ENCODE assay signal across 15 mouse cellular contexts in the genomic region with DNA sequence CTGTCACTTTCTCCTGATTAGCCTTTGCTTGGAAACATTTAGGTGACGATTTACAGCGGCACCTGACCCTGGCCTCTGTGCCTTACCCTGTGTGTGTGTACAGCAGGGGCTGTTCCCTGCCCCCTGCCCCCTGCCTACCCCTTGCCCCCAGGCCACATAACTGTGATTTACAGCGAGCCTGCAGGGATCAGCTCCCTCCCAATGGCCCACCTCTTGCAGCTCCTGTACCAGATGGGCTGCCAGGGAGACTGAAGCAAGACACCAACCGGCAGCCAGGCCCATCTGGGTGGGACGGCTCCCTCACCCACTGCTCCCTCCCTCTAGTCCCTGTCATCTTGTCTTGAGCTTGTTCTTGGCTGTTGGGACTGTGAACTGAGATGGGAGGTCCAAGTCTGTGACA. TPM values are rescaled to one million over a fixed set of nuclear protein-coding genes. Genes with fewer than 3 reads are reported as not detected.
DNase-seq lines count a peak whose midpoint lies in the region; ATAC-seq and TF ChIP-seq lines count a peak whose summit lies in the region.
"Had no signal": no experiment of that assay in that cellular context is flagged by ENCODE, and none has a peak within 500 bp of the region (broad histone marks: within the 10 kb centered on the region; RNA-seq: fewer than 3 reads in every experiment).

No protein-coding gene starts in this region.

- H3K4me1 ChIP-seq in kidney, postnatal 0 days (replicated peaks; ENCODE audit: insufficient read depth, low read length) = 0 out of 2 replicates have a peak, but pooled peaks cover 5% of the 10 kb centered on the region
- peaks cover 43% of the 10 kb centered on the region for H3K4me1 ChIP-seq in forebrain, embryonic 12.5 days
- H3K4me1 ChIP-seq in hindbrain, embryonic 16.5 days (ENCODE audit: control insufficient read depth, insufficient read depth, low read depth, low read length) = peaks cover 22% of the 10 kb centered on the region
- peaks cover 8% of the 10 kb centered on the region for H3K4me1 ChIP-seq in neural tube, embryonic 14.5 days (ENCODE audit: control insufficient read depth, insufficient read depth, low read length)

- no peak for ATAC-seq in kidney, postnatal 0 days (replicated peaks; ENCODE audit: low FRiP score, low read depth)
- 0 out of 2 replicates have a peak, but pooled peaks have one; percentile 40 for ATAC-seq in forebrain, embryonic 12.5 days (ENCODE audit: low FRiP score)
- ATAC-seq in hindbrain, embryonic 16.5 days = no peak
- peak; percentile 47; the same call in 1 of the 2 replicates for ATAC-seq in neural tube, embryonic 14.5 days (ENCODE audit: low read depth)
- ATAC-seq: lung, postnatal 0 days had no signal

- DNase-seq in kidney, postnatal 0 days (ENCODE audit: low spot score) = peak; percentile 4
- DNase-seq in kidney, adult 11 months = no peak
- no peak for DNase-seq in frontal cortex, postnatal 10 days (ENCODE audit: low spot score in 2 of 2)
- no peak for DNase-seq in adrenal gland, adult 8-10 months
- DNase-seq: adrenal gland, adult 2 months; heart, postnatal 36 days; kidney, postnatal 25 days had no signal

- H3K27me3 ChIP-seq in kidney, postnatal 0 days (ENCODE audit: insufficient read depth, low read length) = no peaks in the 10 kb centered on the region
- peaks cover 59% of the 10 kb centered on the region for H3K27me3 ChIP-seq in forebrain, embryonic 12.5 days
- H3K27me3 ChIP-seq in hindbrain, embryonic 16.5 days (replicated peaks; ENCODE audit: control insufficient read depth, insufficient read depth, low read length) = no peaks in the 10 kb centered on the region
- no peaks in the 10 kb centered on the region for H3K27me3 ChIP-seq in neural tube, embryonic 14.5 days (ENCODE audit: control insufficient read depth, insufficient read depth, low read length)

- no peak overlapping the region for H3K4me2 ChIP-seq in kidney, postnatal 0 days (ENCODE audit: low read length)
- H3K4me2 ChIP-seq in forebrain, embryonic 12.5 days = no peak overlapping the region
- H3K4me2 ChIP-seq in hindbrain, embryonic 16.5 days (ENCODE audit: low read length) = no peak overlapping the region
- no peak overlapping the region for H3K4me2 ChIP-seq in neural tube, embryonic 14.5 days (ENCODE audit: low read depth, low read length)
- H3K4me2 ChIP-seq: embryonic facial prominence, embryonic 13.5 days; liver, embryonic 11.5 days had no signal

- H3K27ac ChIP-seq in kidney, postnatal 0 days = no peak overlapping the region
- H3K27ac ChIP-seq in forebrain, embryonic 12.5 days = 0 out of 2 replicates have a peak overlapping the region, but pooled peaks have one; percentile 15
- 0 out of 2 replicates have a peak overlapping the region, but pooled peaks have one; percentile 10 for H3K27ac ChIP-seq in hindbrain, embryonic 16.5 days (ENCODE audit: low read depth, low read length)
- H3K27ac ChIP-seq in neural tube, embryonic 14.5 days (ENCODE audit: low read depth, low read length) = no peak overlapping the region
- H3K27ac ChIP-seq: embryonic facial prominence, embryonic 13.5 days had no signal

- no peak overlapping the region for H3K9ac ChIP-seq in kidney, postnatal 0 days (ENCODE audit: low read depth, low read length)
- H3K9ac ChIP-seq in forebrain, embryonic 12.5 days = no peak overlapping the region
- H3K9ac ChIP-seq in hindbrain, embryonic 16.5 days (ENCODE audit: low read depth, low read length) = no peak overlapping the region
- H3K9ac ChIP-seq in neural tube, embryonic 14.5 days (replicated peaks; ENCODE audit: low read depth, low read length) = 0 out of 2 replicates have a peak overlapping the region, but pooled peaks have one; percentile 1
- H3K9ac ChIP-seq: embryonic facial prominence, embryonic 13.5 days had no signal

- no peaks in the 10 kb centered on the region for H3K9me3 ChIP-seq in kidney, postnatal 0 days (replicated peaks; ENCODE audit: low read length)
- H3K9me3 ChIP-seq in forebrain, embryonic 12.5 days = no peaks in the 10 kb centered on the region
- no peaks in the 10 kb centered on the region for H3K9me3 ChIP-seq in hindbrain, embryonic 16.5 days (ENCODE audit: control insufficient read depth, low read length)
- no peaks in the 10 kb centered on the region for H3K9me3 ChIP-seq in neural tube, embryonic 14.5 days (ENCODE audit: control insufficient read depth, low read length)
- H3K9me3 ChIP-seq: embryonic facial prominence, embryonic 13.5 days had no signal

- no peaks in the 10 kb centered on the region for H3K36me3 ChIP-seq in kidney, postnatal 0 days (ENCODE audit: insufficient read depth, low read length)
- H3K36me3 ChIP-seq in forebrain, embryonic 12.5 days (replicated peaks) = no peaks in the 10 kb centered on the region
- no peaks in the 10 kb centered on the region for H3K36me3 ChIP-seq in hindbrain, embryonic 16.5 days (ENCODE audit: control insufficient read depth, insufficient read depth, low read length)
- no peaks in the 10 kb centered on the region for H3K36me3 ChIP-seq in neural tube, embryonic 14.5 days (ENCODE audit: control insufficient read depth, insufficient read depth, low read length)
- H3K36me3 ChIP-seq: embryonic facial prominence, embryonic 13.5 days had no signal

- WGBS in kidney, postnatal 0 days = 13% methylated on average over 5 of the region's 5 CpGs
- WGBS in forebrain, embryonic 12.5 days = 54% methylated on average over 5 of the region's 5 CpGs
- WGBS in hindbrain, embryonic 16.5 days = 23% methylated on average over 5 of the region's 5 CpGs
- WGBS in neural tube, embryonic 14.5 days = 14% methylated on average over 5 of the region's 5 CpGs

- H3K4me3 ChIP-seq in kidney, postnatal 0 days (replicated peaks; ENCODE audit: low read depth, low read length) = no peak overlapping the region
- H3K4me3 ChIP-seq in forebrain, embryonic 12.5 days (replicated peaks) = no peak overlapping the region
- no peak overlapping the region for H3K4me3 ChIP-seq in hindbrain, embryonic 16.5 days (ENCODE audit: low read length)
- no peak overlapping the region for H3K4me3 ChIP-seq in neural tube, embryonic 14.5 days (ENCODE audit: low read depth, low read length)
- H3K4me3 ChIP-seq: embryonic facial prominence, embryonic 13.5 days had no signal

- TF ChIP-seq CTCF in kidney, postnatal 0 days (IDR thresholded peaks at IDR 0.05; ENCODE audit: low read depth) = no peak

RNA-seq across cellular contexts. Expression of a gene that starts 43.1 kb away (rescaled TPM):
- polyA plus RNA-seq in kidney, postnatal 0 days (2015; fragmentation: Nextera tagmentation; extraction: Ambion mirVana) = 25.3 and 28.9 TPM in 2 replicates
- 16.4 and 16.8 TPM in 2 replicates for polyA plus RNA-seq in forebrain, embryonic 12.5 days (2016; fragmentation: Nextera tagmentation; extraction: Ambion mirVana)
- polyA plus RNA-seq in hindbrain, embryonic 16.5 days (2015; fragmentation: Nextera tagmentation; extraction: Ambion mirVana) = 35.9 and 43.0 TPM in 2 replicates
- polyA plus RNA-seq in neural tube, embryonic 14.5 days (2014; fragmentation: Nextera tagmentation; extraction: Ambion mirVana) = 47.2 and 48.0 TPM in 2 replicates
- under 1 TPM in 1 of 4 experiments, not detected in 3; 0.52 TPM for total RNA-seq in adrenal gland, adult 8-10 months (2022)
- total RNA-seq: adrenal gland, adult 2 months; heart, adult 8-10 months; heart, postnatal 36 days; left cerebral cortex, adult 18-20 months had no signal
- polyA plus RNA-seq: adrenal gland, adult 2 months had no signal

RNA-seq across cellular contexts. Expression of a gene that starts 55.2 kb away (rescaled TPM):
- 40.7 and 45.0 TPM in 2 replicates for polyA plus RNA-seq in kidney, postnatal 0 days (2015; fragmentation: Nextera tagmentation; extraction: Ambion mirVana)
- polyA plus RNA-seq in forebrain, embryonic 12.5 days (2016; fragmentation: Nextera tagmentation; extraction: Ambion mirVana) = 53.4 and 63.4 TPM in 2 replicates
- 51.0 and 52.1 TPM in 2 replicates for polyA plus RNA-seq in hindbrain, embryonic 16.5 days (2015; fragmentation: Nextera tagmentation; extraction: Ambion mirVana)
- 44.1 and 47.1 TPM in 2 replicates for polyA plus RNA-seq in neural tube, embryonic 14.5 days (2014; fragmentation: Nextera tagmentation; extraction: Ambion mirVana)
- 10 to 100 TPM; 23.8 to 27.9 (median 24.0) TPM for total RNA-seq in adrenal gland, adult 8-10 months (2022)

Comparison
In these comparisons a context has a peak if more than half of its experiments do, and no peak if none do; other contexts are left out.
1. ATAC-seq: peak in forebrain, embryonic 12.5 days (single experiment) and neural tube, embryonic 14.5 days (single experiment); none in kidney, postnatal 0 days (single experiment) and hindbrain, embryonic 16.5 days (single experiment).
2. H3K27ac ChIP-seq: peak in forebrain, embryonic 12.5 days (single experiment) and hindbrain, embryonic 16.5 days (single experiment); none in kidney, postnatal 0 days (single experiment) and neural tube, embryonic 14.5 days (single experiment).